Mouse (Mus musculus): Measurements from ENCODE around the gene Ndufs4. TPM values are rescaled to one million over a fixed set of nuclear protein-coding genes. Genes with fewer than 3 reads are reported as not detected.

Gene Ndufs4
- polyA plus RNA-seq (2015; fragmentation: Nextera tagmentation; extraction: Ambion mirVana), result 392 and 420 TPM in 2 replicates

DNA sequence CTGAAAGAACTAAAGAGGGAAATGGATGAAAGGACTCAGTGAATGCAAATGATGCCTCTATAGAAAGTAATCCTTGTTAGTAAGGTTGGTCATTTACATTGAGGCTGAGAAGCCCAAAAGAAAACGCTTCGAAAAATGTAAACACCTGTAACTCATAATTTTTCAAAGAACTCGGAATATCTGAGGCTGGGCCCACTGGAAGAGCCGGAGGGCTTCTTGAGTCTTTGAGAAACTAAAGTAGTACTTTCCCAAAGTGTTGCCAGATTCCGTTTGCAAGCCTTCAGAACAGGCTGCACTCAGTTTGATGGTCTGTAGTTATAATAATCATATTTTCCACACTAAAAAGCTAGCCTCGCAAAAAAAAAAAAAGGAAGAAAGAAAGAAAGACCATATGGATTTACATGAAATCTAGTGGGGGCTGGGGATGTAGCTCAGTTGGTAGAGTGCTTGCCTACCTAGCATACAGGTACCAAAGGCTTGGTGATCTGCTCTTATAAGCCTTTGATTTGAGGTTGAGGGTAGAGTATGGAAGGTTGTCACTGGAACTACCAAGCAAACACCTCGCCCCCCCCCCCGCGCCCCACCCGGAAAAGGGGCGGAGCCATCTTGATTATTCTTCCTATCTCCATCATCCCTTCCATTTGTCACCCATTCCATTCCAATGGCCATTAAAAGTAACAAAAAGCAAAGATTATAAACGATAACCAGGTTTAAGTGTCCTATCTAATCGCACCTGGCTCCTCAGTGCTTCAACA, at the start of gene Ndufs4:
TSS of gene Ndufs4 (minus strand) at position 48 of the 755 bp plus-strand sequence.
- H3K9me3 ChIP-seq, result no peaks in the 10 kb centered on the region
- H3K9ac ChIP-seq, result peak within 1 kb of the TSS; percentile 92
- H3K27me3 ChIP-seq, result no peaks in the 10 kb centered on the region
- no peak for ATAC-seq (ENCODE audit: low read depth)
- peaks cover 13% of the 10 kb centered on the region for H3K4me1 ChIP-seq (replicated peaks)
- H3K4me2 ChIP-seq, result peak within 1 kb of the TSS; percentile 81
- 47% methylated on average over 13 of the region's 13 CpGs for WGBS
- H3K27ac ChIP-seq (replicated peaks), result peak within 1 kb of the TSS; percentile 93
- peak within 1 kb of the TSS; percentile 81 for H3K4me3 ChIP-seq
- H3K36me3 ChIP-seq, result 0 out of 2 replicates have a peak, but pooled peaks cover 10% of the 10 kb centered on the region

DNA sequence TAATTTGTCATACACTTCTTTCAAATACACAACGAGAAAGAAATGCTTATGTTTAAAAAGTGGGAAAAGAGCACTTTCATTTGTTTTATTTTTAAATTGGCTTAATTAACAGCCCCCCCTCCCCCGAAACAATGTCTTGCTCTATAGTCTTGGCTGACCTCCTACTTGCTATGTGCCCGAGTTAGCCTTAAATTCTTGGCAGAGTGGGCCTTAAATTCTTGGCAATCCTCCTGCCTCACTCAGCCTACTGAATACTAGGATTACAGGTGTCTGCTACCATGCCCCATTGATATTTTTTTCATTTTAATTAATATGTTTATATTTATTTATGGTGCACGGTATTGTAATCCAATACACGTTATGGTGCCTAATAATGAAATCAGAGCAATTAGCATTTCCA, 44.4 kb upstream of the Ndufs4 start:
- 84% methylated on average over 5 of the region's 5 CpGs for WGBS
- Histone ChIP-seq H3K4me2 (no peak overlapping the region), H3K9me3 (no peaks in the 10 kb centered on the region), H3K27me3 (no peaks in the 10 kb centered on the region), H3K36me3 (no peaks in the 10 kb centered on the region), H3K27ac (replicated peaks) (no peak overlapping the region), H3K4me1 (replicated peaks) (no peaks in the 10 kb centered on the region), H3K9ac (no peak overlapping the region), H3K4me3 (no peak overlapping the region)
- ATAC-seq (ENCODE audit: low read depth), result no peak

DNA sequence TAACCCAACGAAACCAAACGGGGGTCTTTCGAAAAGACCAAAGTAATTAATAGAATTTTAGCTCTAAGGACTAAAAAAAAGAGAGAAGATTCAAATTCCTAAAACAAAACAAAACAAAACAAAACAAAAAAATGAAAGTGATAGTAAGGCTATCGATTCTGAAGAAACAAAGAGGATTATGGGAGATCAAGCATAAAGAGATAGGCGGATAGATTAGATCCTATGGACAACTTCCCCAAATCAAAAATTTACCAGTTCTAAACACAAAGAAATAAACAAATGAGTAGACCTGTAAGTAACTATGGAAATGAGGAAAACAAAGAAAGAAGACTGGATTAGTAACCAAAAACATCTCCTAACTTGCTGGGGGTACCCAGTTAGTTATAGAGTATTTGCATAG, 37.2 kb upstream of the Ndufs4 start:
- Histone ChIP-seq H3K4me2 (no peak overlapping the region), H3K4me3 (no peak overlapping the region), H3K27me3 (no peaks in the 10 kb centered on the region), H3K36me3 (no peaks in the 10 kb centered on the region), H3K9me3 (no peaks in the 10 kb centered on the region), H3K27ac (replicated peaks) (no peak overlapping the region), H3K4me1 (replicated peaks) (no peaks in the 10 kb centered on the region), H3K9ac (no peak overlapping the region)
- 95% methylated on average over 5 of the region's 5 CpGs for WGBS
- ATAC-seq (ENCODE audit: low read depth), result no peak

DNA sequence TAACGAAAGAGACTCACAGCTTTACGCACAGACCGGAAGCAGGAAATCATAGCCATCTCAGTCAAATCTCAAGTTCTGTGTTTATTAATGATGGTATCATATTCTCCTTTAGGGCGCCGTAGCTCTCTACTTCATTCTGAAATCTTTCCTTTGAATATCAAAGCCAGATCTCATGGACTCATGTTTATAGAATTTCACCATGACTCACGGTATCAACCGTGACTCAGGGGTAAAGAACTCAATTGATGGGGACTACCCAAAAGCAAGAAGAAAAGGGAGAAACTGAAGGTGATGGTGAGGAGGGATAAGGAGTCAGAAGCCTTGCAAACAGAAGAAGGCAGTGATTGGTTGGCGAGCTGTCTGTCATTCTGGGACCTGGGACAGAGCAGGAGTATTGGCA, 32.2 kb upstream of the Ndufs4 start:
- Histone ChIP-seq H3K27me3 (no peaks in the 10 kb centered on the region), H3K4me2 (no peak overlapping the region), H3K36me3 (no peaks in the 10 kb centered on the region), H3K27ac (replicated peaks) (no peak overlapping the region), H3K9me3 (no peaks in the 10 kb centered on the region), H3K4me1 (replicated peaks) (no peaks in the 10 kb centered on the region), H3K9ac (no peak overlapping the region), H3K4me3 (no peak overlapping the region)
- ATAC-seq (ENCODE audit: low read depth), result no peak
- 91% methylated on average over 8 of the region's 8 CpGs for WGBS

DNA sequence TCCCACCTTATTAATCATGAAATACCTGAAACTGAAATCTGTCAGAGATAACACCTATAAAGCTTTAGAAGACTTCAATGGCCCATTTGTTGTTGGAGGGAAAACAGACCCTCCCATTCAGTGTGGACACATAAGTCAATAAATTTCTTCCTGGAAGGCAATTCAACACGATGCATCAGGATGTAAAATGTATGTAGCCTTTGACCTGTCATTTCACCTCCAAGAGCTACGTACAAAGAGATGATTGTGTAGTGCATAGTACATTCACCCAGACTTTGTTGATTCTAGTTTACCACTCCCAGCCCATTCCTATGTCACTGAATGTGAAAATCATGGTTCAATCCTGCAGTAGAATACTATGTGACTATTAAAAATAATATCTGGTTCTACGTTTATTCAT, 31.3 kb upstream of the Ndufs4 start:
- Histone ChIP-seq H3K27ac (replicated peaks) (no peak overlapping the region), H3K4me2 (no peak overlapping the region), H3K36me3 (no peaks in the 10 kb centered on the region), H3K9ac (no peak overlapping the region), H3K27me3 (no peaks in the 10 kb centered on the region), H3K4me1 (replicated peaks) (no peaks in the 10 kb centered on the region), H3K4me3 (no peak overlapping the region), H3K9me3 (no peaks in the 10 kb centered on the region)
- WGBS, result 65% methylated on average over 3 of the region's 3 CpGs
- ATAC-seq (ENCODE audit: low read depth), result no peak

DNA sequence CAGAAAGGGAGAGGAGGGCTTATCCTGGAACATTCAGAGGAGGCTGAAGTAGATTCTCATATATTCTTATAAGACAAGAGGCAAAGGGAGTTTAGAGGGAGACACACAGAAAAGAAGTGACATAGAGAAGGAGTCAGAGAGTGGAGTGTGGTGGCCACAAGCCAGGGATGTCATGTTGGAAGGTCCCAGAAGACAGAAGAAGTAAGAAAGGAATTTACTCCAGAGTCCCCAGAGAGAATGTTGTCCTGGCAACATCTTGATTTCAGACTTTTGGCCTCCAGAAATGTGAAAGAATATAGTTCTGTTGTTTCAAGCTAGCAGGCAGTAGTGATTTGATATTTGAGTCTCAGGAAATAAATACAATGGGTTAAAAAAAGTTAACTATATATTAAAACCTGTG, 24.3 kb upstream of the Ndufs4 start:
- ATAC-seq (ENCODE audit: low read depth), result no peak

DNA sequence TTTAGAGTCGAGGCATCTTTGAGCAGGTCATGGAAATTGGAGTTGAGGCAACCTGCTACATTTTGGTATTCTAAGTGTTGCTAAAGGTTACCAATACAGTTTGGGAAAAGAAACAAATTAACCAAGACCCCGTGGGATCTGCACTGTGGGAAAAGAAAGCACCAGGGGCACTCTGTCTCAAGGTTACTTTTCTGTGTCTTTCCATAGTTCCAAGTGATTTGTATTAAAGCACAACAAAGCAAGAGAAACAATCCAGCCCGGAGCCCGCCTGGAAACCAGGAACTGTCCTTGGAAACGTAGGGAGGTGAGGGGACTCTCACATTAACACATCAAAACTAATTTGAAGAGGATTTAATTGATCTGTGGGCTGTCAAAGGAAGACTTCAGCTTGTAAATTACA, 18.8 kb upstream of the Ndufs4 start:
- H3K4me2 ChIP-seq, result no peak overlapping the region
- H3K27ac ChIP-seq (replicated peaks), result no peak overlapping the region
- no peaks in the 10 kb centered on the region for H3K9me3 ChIP-seq
- H3K4me3 ChIP-seq, result no peak overlapping the region
- H3K9ac ChIP-seq, result no peak overlapping the region
- no peaks in the 10 kb centered on the region for H3K27me3 ChIP-seq
- ATAC-seq (ENCODE audit: low read depth), result no peak
- no peaks in the 10 kb centered on the region for H3K36me3 ChIP-seq
- 2% methylated on average over 5 of the region's 5 CpGs for WGBS
- H3K4me1 ChIP-seq (replicated peaks), result peaks cover 6% of the 10 kb centered on the region

More for the DNA sequence above, 24.3 kb upstream of the Ndufs4 start:
- Histone ChIP-seq H3K36me3 (no peaks in the 10 kb centered on the region), H3K27me3 (no peaks in the 10 kb centered on the region), H3K4me3 (no peak overlapping the region), H3K9ac (no peak overlapping the region), H3K27ac (replicated peaks) (no peak overlapping the region), H3K4me2 (no peak overlapping the region), H3K4me1 (replicated peaks) (no peaks in the 10 kb centered on the region), H3K9me3 (no peaks in the 10 kb centered on the region)

DNA sequence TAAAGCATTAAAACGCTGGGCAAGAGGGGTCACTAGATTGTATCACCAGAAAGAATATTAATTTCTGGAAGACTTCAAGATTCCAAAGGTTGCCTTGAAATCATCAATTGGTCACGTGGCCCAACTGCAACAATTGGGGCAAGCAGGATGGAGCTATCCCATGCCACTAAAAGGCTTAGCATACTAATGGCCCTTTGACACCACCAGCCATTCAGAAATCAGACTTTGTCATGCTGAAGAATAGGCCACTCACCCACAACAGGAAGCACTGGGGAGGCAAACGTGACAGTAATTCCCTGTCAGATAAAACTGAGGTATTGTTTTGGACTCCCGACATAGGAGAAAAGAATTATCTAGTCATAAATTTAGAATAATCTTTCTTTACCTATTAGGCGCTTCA, 18.4 kb upstream of the Ndufs4 start:
- Histone ChIP-seq H3K36me3 (no peaks in the 10 kb centered on the region), H3K27ac (replicated peaks) (no peak overlapping the region), H3K9me3 (no peaks in the 10 kb centered on the region), H3K4me3 (no peak overlapping the region), H3K27me3 (no peaks in the 10 kb centered on the region), H3K4me1 (replicated peaks) (peaks cover 6% of the 10 kb centered on the region), H3K9ac (no peak overlapping the region), H3K4me2 (no peak overlapping the region)
- WGBS, result 5% methylated on average over 5 of the region's 5 CpGs
- no peak for ATAC-seq (ENCODE audit: low read depth)

DNA sequence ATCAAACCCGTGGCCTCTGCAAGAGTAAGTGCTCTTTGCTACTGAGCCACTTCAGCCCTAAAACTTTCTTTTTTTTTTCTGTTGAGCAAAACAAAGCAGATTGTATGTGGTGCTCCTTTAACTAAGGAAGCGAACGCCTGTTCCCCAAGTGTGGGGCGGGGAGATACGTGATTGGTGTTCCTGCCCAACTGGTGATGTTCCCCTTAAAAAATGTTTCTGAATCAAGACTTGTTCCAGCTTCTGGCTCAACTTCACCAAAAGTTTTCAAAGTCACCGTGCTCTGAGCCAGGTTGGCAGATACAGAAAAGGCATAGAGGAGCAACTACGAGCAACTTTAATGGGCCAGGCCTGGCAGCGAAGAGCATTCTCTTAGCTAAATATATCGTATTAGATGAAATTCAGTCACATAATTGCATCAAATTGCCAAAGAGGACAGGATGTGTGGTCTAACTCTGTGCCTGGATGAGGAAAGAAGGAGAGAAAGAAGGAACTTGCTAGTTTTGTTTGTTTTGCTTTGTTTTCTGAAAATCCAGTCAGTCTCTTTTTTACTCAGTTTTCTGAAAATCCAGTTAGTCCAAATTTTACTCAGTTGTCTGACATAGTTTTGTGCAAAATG, 17.1 kb upstream of the Ndufs4 start:
- Histone ChIP-seq H3K9ac (no peak overlapping the region), H3K36me3 (no peaks in the 10 kb centered on the region), H3K4me2 (no peak overlapping the region), H3K4me1 (replicated peaks) (peaks cover 6% of the 10 kb centered on the region), H3K27ac (replicated peaks) (no peak overlapping the region), H3K9me3 (no peaks in the 10 kb centered on the region), H3K27me3 (no peaks in the 10 kb centered on the region), H3K4me3 (no peak overlapping the region)
- no peak for ATAC-seq (ENCODE audit: low read depth)
- 89% methylated on average over 9 of the region's 9 CpGs for WGBS

DNA sequence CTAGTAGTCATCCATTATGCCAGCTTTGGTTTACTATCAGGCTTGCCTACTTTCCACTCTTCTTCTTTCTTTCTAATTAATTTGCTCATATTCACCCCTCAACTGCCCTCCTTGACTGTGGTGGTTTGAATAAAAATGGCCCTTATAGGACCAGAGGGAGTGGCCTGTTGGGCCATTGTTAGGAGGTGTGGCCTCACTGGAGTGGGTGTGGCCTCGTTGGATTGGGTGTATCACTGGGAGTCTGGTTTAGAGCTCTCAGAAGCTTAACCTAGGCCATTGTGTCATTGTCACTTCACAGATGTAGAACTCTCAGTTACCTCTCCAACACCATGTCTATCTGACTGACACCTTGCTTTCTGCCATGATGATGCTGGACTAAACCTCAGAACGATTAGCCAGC, 10.8 kb upstream of the Ndufs4 start:
- H3K9ac ChIP-seq, result no peak overlapping the region
- H3K27me3 ChIP-seq, result no peaks in the 10 kb centered on the region
- no peak overlapping the region for H3K4me3 ChIP-seq
- no peak overlapping the region for H3K27ac ChIP-seq (replicated peaks)
- H3K4me2 ChIP-seq, result no peak overlapping the region
- no peaks in the 10 kb centered on the region for H3K9me3 ChIP-seq
- ATAC-seq (ENCODE audit: low read depth), result no peak
- H3K36me3 ChIP-seq, result no peaks in the 10 kb centered on the region
- H3K4me1 ChIP-seq (replicated peaks), result no peaks in the 10 kb centered on the region
- 86% methylated on average over 2 of the region's 2 CpGs for WGBS

DNA sequence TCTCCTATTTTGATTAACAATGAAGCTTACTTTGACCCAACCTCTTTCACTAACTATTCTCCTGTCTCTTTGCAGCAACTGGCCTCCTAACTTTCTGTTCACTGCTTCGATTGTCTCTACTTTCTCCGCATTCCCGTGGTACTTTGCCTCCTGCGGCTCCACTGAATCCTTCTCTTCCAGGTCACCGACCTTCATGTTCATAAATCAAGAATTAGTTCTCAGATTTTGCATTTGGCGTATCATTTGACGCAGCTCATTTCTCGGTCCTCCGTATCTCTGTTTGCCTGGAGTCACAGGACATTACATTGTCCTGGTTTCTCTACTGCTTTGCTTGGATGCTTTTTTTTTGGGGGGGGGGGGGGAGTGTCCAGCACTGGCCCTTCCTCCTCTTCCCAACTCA, 9.2 kb upstream of the Ndufs4 start:
- no peak overlapping the region for H3K4me2 ChIP-seq
- H3K27ac ChIP-seq (replicated peaks), result no peak overlapping the region
- no peaks in the 10 kb centered on the region for H3K9me3 ChIP-seq
- no peaks in the 10 kb centered on the region for H3K27me3 ChIP-seq
- H3K9ac ChIP-seq, result no peak overlapping the region
- H3K4me3 ChIP-seq, result no peak overlapping the region
- no peak for ATAC-seq (ENCODE audit: low read depth)
- no peaks in the 10 kb centered on the region for H3K4me1 ChIP-seq (replicated peaks)
- no peaks in the 10 kb centered on the region for H3K36me3 ChIP-seq
- 22% methylated on average over 9 of the region's 9 CpGs for WGBS

DNA sequence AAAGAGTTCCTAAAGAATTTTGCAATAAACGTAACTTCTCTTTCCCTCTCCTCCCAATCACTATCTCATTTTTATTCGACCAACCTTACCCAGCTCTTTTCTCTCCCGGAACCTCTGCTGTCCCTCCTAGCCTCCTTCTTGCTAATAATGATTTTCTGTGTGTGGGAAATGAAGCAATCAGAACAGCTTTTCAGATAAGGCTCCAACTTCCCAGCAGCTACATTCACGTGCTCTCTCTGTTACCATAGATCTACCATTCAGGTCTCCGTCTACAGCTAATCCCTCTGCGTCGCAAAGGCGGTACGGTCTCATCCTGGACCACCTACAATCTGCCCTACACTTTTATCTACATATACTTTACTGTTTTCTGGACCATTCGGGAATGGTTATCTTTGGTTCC, 8.8 kb upstream of the Ndufs4 start:
- no peak overlapping the region for H3K4me3 ChIP-seq
- H3K27me3 ChIP-seq, result no peaks in the 10 kb centered on the region
- no peaks in the 10 kb centered on the region for H3K9me3 ChIP-seq
- H3K27ac ChIP-seq (replicated peaks), result no peak overlapping the region
- ATAC-seq (ENCODE audit: low read depth), result no peak
- H3K36me3 ChIP-seq, result no peaks in the 10 kb centered on the region
- no peaks in the 10 kb centered on the region for H3K4me1 ChIP-seq (replicated peaks)
- no peak overlapping the region for H3K4me2 ChIP-seq
- no peak overlapping the region for H3K9ac ChIP-seq
- 38% methylated on average over 10 of the region's 10 CpGs for WGBS

DNA sequence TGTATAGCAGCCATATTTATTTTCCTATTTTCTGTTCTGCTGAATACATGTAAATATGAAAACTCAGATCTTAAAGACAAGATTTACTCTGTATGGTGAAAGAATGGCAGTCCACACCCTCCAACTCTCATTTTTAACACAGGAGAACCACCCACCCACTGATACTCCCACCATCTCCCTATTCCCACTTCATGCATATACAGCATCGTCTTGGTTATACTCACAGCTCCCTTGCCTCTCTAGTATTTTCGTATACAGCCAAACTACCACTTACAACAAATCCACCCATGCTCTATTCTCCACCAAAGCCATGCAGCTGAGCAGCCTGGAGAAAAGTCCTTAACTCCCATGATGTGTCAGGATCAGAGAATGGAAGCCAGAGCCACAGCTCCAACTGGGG, 6.7 kb upstream of the Ndufs4 start:
- Histone ChIP-seq H3K9ac (no peak overlapping the region), H3K4me1 (replicated peaks) (no peaks in the 10 kb centered on the region), H3K27ac (replicated peaks) (no peak overlapping the region), H3K36me3 (no peaks in the 10 kb centered on the region), H3K4me2 (no peak overlapping the region), H3K27me3 (no peaks in the 10 kb centered on the region), H3K4me3 (no peak overlapping the region), H3K9me3 (no peaks in the 10 kb centered on the region)
- WGBS, result 100% methylated on average over 2 of the region's 2 CpGs
- no peak for ATAC-seq (ENCODE audit: low read depth)
